Mouse (Mus musculus): ENCODE results near the gene Pou6f1. TPM values are rescaled to one million over a fixed set of nuclear protein-coding genes. Genes with fewer than 3 reads are reported as not detected.
A peak's percentile ranks its signal among the peaks of the same experiment; 100 is the strongest.
"Not testable (repeated sequence)": the region's sequence is repeated elsewhere in the genome, so short reads cannot be mapped to it uniquely, and the experiment has no call there.

Gene Pou6f1
- total RNA-seq, 2 experiments from 2014 or later = 13.1 to 16.4 TPM

DNA sequence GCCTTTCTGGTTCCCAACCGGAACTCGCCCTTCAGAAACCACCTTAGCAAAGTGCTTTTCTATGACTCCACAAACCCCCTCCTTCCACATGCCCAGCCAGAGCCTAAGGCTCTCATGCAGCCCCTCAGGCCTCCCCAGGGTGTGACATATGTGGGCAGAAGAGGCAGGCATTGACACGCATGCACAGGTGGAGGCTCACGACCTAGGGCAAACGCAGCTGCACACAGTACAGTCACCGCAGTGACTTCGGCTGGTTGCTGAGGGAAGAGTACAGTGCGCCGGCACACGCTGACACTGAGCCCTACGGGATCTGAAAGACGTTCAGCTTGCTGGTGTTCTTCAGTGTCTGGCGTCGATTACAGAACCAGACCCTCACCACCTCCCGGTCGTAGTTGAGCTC, 21.8 kb downstream of the Pou6f1 start:
- DNase-seq (ENCODE audit: low spot score in 2 of 2) = no peak

GRCm38 (mm10) chr15:100576810-100577209, 23.0 kb downstream of the Pou6f1 start:
- no peak for DNase-seq (ENCODE audit: low spot score in 2 of 2)

- DNase-seq (ENCODE audit: low spot score in 2 of 2) = no peak
Measured at GRCm38 (mm10) chr15:100576392-100576791, 23.4 kb downstream of the Pou6f1 start.

DNA sequence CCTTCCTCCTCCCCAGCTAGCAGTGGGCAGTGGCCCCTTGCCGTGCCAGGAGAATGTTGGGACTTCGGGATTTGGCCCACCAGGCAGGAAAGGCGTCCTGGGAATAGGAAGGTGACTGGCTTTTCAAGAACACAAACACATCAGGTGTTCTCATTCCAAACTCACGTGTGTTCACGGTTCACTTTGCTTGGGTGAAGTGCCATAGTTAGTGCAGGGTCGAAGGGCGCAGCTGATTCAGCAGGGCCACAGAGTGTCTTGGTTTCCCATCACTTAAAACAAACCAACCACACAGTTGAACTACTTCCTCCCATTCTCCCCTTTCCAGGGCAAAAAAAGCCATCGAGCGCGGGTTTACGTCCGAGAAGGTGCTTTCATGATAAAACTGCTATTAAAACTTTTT, 24.4 kb downstream of the Pou6f1 start:
- no peak for DNase-seq (ENCODE audit: low spot score in 2 of 2)

- DNase-seq (ENCODE audit: low spot score in 2 of 2) = no peak
Measured at GRCm38 (mm10) chr15:100574378-100574777, 25.4 kb downstream of the Pou6f1 start.

DNA sequence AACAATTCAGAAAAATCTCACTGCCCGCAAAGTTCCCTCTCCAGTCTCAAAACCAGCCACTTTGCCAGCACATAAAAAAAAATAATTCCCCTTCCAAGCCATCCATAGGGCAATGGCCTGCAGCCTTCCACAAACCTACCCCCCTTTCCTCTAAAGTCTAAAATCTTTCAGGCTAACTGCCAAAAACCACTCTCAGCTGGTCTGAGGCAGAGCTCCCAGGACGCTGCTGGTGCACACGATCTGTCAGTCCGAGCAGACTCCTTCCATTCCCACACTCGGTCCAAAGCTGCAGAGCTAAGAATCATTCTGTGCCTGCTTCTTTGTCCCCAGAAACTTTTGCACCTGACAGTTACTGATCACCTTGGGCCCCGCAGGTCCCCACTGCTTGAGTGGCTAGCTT, 25.8 kb downstream of the Pou6f1 start:
- no peak for DNase-seq (ENCODE audit: low spot score in 2 of 2)

GRCm38 (mm10) chr15:100569239-100569638, 30.5 kb downstream of the Pou6f1 start:
- no peak for DNase-seq (ENCODE audit: low spot score in 2 of 2)

DNA sequence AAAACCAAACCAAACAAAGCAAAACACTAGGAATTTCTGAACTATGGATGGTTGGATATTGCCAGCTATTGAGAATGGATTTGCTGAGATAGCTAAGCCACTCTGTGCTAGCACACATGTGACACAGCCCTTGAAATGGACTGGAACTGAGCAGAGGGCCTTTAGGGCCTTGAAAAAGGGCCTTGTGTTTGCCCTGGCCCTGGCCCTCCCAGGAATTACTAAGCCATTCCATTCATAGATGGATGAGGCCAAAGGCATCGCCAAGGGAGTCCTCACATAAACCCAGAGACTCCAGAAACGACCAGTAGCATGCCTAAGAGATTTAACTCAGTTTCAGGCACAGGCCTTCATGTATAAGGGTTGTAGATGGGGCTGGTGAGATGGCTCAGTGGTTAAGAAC, 33.3 kb downstream of the Pou6f1 start:
- no peak for DNase-seq (ENCODE audit: low spot score in 2 of 2)

DNA sequence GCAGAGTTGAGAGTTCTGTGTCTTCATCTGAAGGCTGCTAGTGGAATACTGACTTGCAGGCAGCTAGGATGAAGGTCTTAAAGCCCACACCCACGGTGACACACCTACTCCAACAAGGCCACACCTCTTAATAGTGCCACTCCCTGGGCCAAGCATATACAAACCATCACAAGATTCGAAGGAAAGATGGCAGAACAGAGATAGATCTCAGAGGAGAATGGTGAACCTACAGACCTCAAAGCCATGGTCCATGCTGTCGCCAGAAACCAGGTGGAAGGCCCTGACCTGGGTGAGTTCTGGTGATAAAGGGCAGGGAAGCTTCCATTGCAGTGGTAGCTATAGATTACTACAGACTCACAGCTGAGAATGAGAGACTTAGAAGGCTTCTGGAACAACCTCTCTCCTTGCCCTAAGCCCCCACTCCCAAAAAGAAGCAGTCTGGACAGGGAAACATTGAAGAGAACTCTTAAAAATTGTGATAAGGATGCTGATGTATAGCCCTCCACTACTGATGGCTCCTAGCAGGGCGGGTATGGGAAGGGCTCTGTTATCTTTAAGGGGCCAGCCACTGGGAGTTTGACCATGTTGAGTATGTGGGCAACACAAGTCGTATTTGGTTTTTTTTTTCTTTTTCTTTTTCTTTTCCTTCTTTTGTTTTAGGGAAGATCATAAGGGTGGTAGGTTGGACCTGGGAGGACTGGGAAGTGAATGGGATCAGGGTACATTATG, 41.9 kb downstream of the Pou6f1 start:
- DNase-seq (ENCODE audit: low spot score in 2 of 2) = no peak

- DNase-seq (ENCODE audit: low spot score in 2 of 2) = no peak
Measured at GRCm38 (mm10) chr15:100556378-100556777, 43.4 kb downstream of the Pou6f1 start.

- peak in 1 of 2 experiments; percentile 29 for DNase-seq (ENCODE audit: low spot score in 2 of 2)
Measured at GRCm38 (mm10) chr15:100555965-100556364, 43.8 kb downstream of the Pou6f1 start.

DNA sequence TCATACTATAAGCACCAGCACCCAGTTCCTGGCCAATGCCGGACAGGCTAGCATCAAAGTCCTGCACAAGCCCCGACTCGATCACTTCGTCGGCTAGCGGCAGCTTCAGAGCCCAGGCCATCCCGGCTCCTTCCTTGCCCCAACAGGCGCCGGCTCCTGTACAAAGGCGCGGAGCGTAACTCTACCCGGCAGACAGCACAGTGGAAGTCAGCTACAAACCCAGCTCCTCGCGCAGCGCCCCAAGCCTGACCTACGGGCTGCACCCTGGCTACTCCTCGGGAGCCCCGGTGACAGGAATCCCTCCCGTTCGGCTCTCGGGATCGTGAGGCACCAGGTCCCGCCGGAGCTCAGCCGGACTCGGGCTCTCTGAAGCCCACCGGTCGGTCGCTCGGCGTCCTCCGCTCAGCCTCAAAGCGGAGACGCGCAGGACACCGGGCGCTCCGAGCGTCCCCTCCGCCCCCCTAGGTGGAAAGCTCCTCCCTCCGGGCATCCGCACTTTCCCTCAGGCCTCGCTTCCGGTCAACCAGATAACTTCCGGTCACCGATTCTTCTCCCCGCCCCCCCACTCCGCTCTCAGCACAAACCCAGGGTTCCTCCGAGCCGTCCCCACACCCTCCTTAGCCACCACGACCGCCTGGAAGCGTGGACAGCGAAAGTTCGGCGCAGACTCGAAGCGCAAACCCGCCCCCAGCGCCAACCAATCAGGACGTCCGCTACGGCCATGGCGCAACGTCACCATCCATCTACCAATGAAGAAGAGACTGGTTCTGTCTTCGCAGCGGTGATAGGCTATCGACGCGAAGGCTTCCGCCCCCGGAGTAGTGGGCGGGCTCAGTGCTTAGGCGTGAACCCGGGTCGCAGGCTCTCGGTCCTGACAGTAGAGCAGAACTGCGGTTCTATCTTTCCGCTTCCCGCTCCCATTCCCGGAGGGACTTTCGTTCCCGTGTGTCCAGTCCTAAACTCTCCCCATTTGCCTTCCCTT, 48.2 kb downstream of the Pou6f1 start, which contains the start of gene Tfcp2:
TSS of gene Tfcp2 (minus strand) at position 683 of the 982 bp plus-strand sequence.
- DNase-seq (ENCODE audit: low spot score in 2 of 2) = peak; percentile 94 to 96

GRCm38 (mm10) chr15:100550280-100550679, 49.5 kb downstream of the Pou6f1 start:
- DNase-seq (ENCODE audit: low spot score in 2 of 2) = no peak

DNA sequence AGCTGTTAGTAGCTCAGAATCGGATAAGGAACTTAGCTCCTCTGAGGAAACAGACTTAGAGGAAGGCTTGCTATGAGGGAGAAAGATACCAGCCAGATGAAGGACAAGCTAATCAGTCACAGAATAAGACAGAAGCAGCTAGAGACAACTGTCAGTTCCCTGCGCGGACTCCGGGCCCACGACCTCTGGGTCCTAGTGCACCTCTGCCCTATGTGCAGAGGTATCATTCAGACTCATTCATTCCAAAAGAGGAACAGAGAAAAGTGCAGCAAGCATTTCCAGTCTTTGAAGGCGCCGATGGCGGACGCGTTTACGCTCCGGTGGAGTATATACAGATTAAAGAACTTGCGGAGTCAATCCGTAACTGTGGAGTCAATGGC, 56.1 kb downstream of the Pou6f1 start:
- DNase-seq (ENCODE audit: low spot score in 2 of 2) = not testable (repeated sequence)

GRCm38 (mm10) chr15:100542876-100543650, 56.7 kb downstream of the Pou6f1 start:
- not testable (repeated sequence) for DNase-seq (ENCODE audit: low spot score in 2 of 2)

GRCm38 (mm10) chr15:100541426-100541825, 58.4 kb downstream of the Pou6f1 start:
- no peak for DNase-seq (ENCODE audit: low spot score in 2 of 2)

- not testable (repeated sequence) for DNase-seq (ENCODE audit: low spot score in 2 of 2)
Measured at GRCm38 (mm10) chr15:100541001-100541400, 58.8 kb downstream of the Pou6f1 start.

- DNase-seq (ENCODE audit: low spot score in 2 of 2) = no peak
Measured at GRCm38 (mm10) chr15:100539411-100539810, 60.4 kb downstream of the Pou6f1 start.

GRCm38 (mm10) chr15:100537913-100538312, 61.9 kb downstream of the Pou6f1 start:
- no peak for DNase-seq (ENCODE audit: low spot score in 2 of 2)

GRCm38 (mm10) chr15:100527900-100528299, 71.9 kb downstream of the Pou6f1 start:
- no peak for DNase-seq (ENCODE audit: low spot score in 2 of 2)

- no peak for DNase-seq (ENCODE audit: low spot score in 2 of 2)
Measured at GRCm38 (mm10) chr15:100525405-100525804, 74.4 kb downstream of the Pou6f1 start.

Measured in adrenal gland, adult 18-20 months (tissue).